Mouse (Mus musculus) CD8-positive naive resting alpha-beta T cell, adult 2 months (primary cell): ENCODE data around the gene Ccdc34.

Experiments used
- DNase-seq, 2 experiments: peaks; one replicate each; pipeline ENCODE4 v3.0.0; 2022; ENCODE audit warnings: low read depth in 2 of 2, low spot score in 2 of 2

Ccdc34 gene

DNA sequence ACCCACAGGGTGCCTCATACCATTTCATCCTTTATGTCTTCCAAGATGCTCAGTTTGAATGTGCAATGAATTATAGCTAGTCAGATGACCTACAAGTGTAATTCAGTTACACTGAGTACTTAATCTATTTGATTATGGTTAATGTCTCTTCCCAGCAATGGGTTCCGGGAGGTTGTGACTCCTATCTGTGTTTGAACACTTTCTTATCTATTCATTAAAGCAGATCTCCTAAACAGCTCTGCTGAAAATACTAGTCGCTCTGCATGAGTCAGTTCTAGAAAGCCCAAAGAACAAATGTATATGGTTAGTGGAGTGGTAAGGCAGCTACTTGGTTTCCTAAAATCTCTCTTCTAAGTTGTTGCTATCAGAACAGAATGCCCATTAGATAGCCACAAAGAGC lies 22.6 kb upstream of the Ccdc34 start:
- DNase-seq: no peak

DNA sequence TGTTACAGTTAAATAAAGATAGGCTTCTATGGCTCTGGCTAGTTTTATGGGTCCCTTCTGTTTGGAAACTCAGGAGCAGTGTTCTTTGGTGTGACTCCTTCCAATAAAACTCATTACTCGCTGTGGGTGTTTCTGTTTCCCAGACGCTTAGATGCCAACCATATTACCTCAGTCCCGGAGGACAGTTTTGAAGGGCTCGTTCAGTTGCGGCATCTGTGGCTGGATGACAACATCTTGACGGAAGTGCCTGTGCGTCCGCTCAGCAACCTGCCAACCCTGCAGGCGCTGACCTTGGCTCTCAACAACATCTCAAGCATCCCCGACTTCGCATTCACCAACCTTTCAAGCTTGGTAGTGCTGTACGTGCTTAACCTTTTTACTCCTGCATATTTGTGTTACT lies 21.2 kb upstream of the Ccdc34 start:
- DNase-seq: no peak

DNA sequence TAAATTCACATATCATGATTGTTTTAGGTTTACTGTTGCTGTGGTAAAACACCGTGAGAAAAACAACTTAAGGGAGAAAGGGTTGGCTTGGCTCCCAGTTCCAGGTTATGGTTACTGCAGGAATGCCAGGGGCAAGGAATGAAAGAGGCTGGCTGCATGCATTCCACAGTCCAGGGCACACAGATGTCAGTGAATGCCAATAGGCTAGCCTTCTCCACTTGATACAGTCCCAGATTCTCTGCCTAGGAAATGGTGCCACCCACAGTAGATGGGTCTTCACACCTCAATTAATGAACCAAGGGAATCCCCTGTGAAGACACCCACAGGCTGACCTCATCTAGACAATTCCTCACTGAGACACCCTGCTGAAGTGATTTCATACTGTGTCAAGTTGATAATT lies 12.9 kb upstream of the Ccdc34 start:
- DNase-seq: no peak

DNA sequence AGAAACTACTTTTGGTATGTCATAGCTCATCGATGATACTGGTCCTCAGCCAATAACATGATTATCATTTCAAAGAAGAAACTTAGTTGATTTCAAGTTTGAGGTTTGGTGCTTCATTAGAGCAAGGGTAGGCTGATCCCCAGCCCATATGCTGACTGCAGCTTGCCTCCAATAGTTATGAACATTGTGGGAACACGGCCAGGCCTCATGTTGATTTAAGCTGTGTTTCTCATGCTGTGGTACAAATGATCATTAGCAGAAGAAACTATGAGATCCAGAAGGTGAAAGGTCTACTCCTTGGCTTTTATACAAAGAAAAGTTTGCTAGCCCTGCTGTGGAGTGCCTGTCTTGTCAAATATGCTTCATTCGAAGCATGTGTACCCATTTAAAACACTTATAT lies 12.5 kb upstream of the Ccdc34 start:
- no peak for DNase-seq

DNA sequence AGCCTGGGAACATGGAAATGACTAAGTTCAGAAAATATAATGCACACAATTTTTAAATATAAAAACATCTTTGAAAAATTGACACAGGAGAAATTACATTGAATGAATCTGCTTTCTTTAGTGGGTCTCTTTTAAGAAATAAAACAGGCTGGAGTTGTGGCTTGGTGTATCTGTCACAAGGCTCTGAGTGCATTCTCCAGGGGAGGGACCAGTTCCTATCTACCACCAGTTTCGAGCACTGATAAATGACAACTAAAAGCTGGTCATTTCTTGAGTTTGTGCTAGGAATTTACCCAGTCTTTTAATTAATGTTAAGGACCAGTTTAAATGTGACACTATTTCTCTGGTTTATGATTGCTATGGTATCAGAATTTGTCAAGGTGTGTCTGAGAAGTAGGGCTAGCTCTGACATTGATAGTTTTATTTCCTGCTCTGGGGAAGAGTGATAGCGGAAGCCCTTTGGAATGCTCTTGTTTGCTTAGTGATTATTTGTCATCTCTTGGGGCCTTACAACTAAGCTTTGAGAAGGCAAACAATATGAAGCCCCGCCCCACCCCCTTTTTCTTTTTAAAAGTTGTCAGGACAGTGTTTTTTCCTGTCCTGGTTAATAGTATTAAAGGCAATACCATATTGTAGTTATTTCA lies 11.9 kb upstream of the Ccdc34 start:
- no peak for DNase-seq

DNA sequence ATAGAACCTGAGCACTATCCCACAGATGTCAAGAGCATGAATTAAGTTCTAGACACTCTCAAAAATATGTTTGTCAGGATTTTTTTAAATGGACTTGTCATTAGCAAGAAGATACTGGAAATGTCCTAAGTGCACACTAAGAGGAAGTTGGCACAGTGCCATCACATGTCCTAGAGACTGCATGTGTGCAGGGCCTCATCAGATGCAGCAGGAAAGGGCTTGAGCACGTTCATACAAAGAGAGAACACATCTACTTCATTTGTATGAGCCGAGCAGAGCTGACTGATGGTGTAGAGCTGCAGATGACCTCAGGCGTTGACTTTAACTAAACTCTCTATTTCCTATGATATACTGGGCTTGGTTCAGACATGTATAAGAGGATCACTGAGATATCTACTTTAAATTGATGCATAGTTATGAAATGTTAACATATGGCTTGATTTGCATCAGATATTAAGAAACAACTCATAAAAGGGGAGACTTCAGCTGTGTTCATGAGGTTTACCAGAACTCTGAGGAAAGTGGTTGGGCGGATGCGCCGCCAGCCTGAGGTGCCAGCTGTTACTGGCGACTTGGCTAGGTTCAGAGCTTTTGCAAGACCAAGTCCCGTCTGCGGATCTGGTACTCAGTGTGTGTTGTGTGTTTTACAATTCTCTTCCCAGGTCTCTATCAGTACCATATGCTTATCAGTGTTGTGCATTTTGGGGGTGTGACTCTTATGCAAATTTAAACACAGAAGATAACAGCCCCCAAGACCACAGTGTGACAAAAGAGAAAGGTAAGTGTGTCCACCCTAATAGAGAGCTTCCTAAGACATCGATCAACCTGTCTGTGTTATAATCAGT lies 10.0 kb upstream of the Ccdc34 start:
- no peak for DNase-seq

DNA sequence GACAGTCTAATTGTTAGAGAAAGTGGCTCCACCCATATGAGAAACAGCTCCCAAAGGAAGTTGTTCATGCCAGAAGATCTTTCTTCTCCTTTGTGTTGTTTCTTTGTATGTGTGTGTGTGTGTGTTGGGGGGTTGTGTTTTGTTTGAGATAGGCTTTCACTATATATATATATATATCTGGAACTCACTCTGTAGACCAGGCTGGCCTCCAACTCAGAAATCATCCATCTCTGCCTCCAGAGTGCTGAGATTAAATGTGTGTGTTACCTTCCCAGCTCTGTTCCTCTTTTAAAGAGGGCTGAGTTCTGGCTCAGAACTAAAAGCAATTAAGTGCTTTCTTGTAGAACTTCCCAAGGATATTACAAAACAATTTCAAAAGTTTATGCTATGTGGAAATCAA lies 8.2 kb upstream of the Ccdc34 start:
- DNase-seq: no peak

DNA sequence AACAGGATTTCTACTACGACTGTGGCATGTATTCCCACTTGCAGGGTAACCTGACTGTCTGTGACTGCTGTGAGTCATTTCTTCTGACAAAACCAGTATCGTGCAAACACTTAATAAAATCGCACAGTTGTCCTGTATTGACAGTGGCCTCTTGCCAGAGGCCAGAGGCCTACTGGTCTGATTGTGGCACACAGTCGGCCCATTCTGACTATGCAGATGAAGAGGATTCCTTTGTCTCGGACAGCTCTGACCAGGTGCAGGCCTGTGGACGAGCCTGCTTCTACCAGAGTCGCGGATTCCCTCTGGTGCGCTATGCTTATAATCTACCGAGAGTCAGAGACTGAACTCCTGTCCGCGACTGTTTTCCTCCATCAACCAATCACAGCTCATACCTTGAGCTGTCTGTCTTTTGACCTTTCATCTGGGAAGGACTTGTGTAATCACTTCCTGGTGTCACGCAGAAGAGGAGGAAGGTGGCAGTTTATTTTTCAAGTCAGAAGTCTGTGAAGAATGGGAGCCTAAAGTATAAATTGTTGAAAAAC lies 5.4 kb upstream of the Ccdc34 start:
- DNase-seq: no peak

DNA sequence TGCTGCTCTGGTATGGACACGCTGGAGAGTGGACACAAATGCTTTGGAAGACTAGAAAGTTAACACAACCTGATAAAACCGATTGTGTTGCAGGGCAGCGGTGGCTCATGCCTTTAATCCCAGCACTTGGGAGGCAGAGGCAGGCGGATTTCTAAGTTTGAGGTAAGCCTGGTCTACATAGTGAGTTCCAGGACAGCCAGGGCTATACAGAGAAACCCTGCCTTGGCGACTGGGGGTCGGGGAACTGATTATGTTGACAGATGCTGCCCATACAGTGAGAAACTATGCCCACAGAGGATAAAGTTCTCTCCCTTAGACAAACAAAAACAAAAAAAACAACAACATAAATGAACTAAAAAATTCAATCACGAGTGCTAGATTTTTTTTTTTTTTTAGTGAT lies 530 bp upstream of the Ccdc34 start:
- no peak for DNase-seq

DNA sequence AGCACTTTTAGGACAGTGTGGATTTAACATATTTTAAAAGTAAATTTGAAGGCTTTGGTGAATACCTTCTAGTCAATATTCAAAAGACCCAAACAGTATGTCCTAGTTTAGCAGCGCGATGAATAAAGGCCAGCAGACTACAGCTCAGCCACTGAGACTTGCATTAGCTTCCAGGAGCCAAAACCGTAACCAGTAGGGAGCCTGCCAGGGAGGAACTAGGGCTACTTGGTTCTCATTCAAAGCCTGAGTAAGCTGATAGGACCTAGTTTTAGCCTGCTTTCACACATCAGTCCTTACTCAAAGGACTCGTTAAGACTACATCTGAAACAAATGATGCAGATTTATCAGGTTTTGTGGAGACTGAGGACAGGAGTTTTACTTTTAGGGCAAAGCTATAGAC lies 2.0 kb downstream of the Ccdc34 start:
- DNase-seq: no peak

DNA sequence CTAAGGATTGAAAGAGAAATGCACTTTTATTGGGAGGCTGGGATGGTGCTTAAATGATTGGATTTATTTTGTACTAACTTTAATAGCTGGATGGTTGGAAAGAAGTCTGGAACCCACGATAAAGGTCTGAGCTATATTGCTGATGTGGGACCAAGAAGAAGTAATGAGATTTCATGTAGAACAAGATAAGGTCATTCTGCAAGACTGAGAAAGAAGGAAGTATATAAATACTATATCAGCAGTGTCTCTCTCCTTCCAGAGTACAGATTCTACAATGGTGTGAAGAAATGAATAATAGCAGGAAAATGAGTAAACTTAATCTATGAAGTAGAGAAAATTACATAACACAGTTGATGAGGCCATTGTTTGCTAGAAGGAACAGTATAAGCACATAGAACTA lies 2.8 kb downstream of the Ccdc34 start:
- DNase-seq: no peak

DNA sequence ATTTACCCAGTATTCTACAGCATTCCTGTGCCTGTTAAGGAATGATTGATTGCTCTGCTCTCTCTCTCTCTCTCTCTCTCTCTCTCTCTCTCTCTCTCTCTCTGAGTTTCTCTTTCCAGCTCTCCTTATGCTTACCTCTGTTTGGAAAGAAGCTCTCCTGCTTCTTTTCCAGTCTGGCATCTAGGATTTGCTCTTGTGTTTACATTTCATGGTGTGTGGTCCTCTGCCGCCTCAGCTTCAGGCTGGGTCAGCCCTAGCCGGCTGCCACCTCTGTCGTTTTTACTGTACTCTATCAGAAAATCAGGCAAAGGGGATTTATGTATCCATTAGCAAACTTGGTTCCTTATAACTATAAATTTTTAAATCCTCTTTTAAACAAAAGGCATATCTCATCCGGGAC lies 18.6 kb downstream of the Ccdc34 start:
- DNase-seq: no peak

DNA sequence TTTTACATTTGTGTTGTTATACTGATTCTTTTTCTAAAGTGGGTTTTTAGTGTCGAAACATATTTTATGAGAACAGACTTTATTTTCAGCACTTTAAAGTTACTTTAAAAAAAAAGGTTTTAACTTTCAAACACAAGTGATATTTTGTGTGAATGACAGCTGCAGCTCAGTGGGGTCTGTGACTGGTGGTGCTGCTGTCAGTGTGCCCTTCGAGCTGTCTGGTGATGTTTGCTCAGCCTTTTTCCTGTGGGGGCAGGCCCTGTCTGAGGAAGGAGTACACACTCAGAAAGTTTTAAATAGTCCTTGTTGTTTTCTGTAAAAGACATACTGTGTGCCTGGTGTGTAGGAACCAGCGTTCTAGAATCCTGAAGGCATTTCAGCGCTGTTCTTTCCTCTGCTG lies 19.0 kb downstream of the Ccdc34 start:
- DNase-seq: no peak

DNA sequence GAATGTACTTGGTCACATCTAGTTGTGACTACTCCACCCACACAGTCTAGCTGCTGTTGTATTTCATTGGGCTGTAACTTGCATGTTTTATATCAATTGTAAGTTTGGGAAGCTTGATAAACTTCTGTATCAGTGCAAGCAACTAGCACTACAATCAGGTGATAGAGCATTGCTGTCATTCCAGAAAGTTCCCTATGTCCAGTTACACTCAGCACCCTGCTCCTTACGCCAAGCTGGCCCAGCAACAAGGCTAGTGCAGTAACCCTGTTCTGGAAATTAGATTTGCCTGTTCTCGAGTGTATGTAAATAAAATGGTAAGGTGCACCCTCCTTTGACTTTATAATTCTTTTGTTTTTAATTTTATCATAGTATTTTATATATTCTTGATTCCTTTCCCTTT lies 19.6 kb downstream of the Ccdc34 start:
- DNase-seq: no peak

DNA sequence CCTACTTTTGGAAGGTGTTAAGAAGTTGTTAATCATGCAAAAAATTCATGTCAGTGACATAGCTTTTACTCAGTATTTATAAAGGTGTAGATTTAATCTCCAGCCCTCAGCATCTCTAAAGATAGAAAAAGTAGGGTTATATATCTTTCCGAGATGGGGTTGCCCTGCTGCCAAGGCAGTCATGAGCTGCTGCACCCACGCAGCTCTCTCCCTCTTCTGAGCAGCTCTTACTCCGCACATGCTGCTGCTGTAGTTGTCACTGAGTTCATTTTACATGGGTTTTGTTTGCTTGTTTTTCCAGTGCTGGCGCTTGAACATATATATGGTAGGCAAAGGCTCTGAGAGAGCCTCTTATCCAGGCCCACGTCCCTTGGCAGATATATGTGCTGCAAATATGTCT lies 20.7 kb downstream of the Ccdc34 start:
- DNase-seq: no peak

DNA sequence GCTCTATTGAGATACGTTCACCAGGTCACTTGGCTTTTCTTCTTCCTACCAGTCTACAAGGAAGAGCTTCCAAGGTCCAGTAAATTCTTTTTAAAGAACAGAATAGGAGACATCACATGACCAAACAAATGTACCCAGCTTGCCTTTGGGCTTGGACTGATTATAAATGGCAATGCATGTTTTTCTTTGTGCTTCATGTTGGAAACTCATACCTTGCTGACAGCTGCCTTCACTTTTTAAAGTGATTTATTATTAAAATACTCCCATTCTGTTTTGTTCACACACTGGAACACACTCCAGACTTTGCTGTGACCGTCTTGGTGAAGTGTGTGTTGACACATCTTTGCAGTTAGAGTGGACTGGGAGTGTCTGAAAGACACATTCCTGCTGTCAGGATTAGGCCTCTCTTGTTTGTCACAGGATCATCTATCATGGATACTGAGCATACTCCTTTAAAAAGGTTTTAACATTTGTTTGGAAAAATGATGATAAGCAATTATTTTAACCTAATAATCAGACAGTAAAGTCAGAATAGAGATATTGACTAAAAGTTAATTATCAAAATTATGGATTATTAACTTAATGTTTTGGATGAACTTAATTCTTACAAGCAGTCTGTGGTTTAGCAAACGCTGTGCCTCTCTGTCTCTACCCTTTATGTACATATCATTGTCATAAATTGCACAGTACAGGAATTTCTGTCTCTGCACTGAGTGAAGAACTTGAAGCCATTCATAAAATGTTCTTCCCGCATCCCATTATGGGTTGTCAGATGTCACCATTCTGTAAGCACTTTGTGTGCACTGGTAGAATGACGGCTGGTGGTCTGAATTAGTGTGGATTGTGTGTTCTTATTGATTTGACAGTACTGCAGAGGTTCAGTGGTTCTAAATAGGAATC lies 25.5 kb downstream of the Ccdc34 start:
- no peak for DNase-seq

DNA sequence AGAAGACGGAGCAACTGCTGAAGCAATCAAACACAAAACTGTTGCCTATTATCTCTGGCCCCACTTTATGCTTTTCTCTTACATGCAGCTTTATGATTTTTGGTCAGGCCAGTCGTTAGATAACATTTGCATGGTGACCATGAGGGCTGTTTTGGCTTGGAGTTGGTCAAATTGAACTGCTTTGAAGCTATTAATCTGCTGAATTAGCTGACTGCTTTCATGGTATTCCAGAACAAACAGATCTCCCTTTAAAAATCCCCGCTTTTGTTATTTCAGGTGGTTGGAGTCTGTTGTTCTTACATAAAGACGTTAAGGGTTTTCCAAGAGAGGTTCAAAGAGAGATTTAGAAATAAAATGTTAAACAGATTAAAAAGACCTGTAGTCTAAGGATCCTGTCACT lies 40.8 kb downstream of the Ccdc34 start:
- no peak for DNase-seq

DNA sequence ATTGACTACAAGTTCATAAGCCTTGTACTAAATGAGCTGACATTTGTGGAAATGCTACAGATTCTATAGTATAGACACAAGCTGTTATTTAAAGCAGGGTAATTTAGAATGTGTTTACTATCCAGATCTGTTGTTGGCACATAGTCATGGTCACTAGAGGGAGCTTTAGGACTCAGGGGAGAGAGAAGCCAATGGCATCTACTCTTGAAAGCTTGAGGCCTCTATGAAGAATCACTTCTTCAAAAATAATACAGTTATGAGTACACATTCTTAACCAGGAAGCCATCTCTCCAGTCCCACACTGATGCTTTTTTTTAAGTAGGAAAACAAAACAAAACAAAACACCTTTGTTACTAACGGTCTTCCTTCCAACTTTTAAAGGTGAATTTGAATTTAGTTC lies 45.5 kb downstream of the Ccdc34 start:
- DNase-seq: no peak

DNA sequence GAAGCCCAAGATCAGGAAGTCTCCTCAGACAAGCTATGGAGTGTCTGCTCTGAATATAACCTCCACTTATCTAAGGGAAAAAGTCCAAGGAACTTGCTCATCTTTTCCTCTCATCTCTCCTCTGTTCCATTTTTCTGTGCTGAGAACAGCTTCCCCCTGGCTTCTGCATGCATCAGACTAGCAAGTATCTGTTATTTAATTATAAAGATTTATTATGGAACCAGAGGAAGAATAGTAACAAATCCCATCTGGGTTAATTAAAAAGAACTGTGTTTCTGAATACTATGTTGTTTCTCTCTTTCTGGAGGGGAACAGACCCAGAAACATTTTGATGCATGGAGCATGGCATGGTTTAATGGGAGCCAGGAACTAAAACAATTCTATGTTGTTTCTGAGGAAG lies 51.3 kb downstream of the Ccdc34 start:
- DNase-seq: no peak

DNA sequence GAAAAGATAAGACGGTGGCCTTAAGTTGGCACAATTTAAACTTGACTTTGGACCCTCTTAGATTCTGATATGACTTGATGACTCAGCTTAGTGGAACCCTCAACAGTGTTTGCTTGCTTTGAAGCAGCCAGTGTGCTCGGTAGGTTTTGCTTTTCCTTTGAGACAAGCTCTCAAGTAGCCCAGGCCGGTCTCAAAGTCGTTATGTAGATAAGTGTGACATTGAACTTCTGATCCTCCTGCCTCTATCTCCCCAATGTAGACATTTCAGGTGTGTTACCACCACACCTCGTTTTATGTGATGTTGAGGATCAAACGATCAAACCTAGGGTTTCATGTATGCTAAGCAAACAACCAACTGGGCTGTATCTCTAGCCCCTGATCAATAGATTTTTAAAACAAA lies 55.4 kb downstream of the Ccdc34 start:
- DNase-seq: no peak

DNA sequence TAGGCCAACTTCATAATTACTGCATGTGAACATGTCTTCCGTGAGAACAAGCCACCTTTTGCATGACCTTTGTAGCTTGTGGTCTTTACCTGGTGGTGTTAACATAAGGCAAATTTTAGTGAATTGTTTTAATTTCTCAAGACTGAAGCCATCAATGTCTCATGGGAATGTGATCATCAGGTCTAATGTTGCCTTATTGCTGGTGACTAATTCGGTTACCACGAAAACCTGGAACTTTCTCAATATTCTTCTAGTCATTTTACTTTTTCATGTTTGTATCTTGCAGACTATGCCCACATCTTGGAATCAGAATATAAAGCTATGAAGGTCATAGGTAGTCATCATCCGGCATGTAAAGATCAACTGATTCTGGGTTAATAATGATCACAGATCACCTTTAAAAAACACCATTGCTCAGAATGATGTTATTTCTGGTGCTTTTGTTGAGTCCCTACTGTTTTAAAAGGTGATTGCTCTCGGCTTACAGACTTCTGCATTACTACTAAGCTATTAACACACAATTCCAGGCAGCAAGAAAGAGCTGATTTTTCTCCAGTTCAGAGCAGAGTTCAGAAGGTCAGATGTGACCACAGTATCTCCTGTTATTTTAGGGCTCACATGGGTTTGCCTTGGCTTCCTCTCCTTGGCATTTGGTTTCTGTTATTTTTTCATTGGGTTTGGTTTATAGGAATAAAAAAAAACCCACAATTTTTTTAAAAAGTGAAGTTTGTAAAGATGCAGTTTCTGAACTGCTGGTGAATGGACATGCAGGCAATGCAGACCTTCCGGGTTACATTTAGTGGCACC lies 57.2 kb downstream of the Ccdc34 start:
- no peak for DNase-seq
